Mouse (Mus musculus): ENCODE results near the gene Cabp4.
A peak's percentile ranks its signal among the peaks of the same experiment; 100 is the strongest.

Cabp4 gene

GRCm38 (mm10) chr19:4164721-4165120 lies 20.9 kb upstream of the Cabp4 start:
- DNase-seq (ENCODE audit: extremely low spot score, low spot score), result no peak

- DNase-seq (ENCODE audit: extremely low spot score, low spot score), result no peak
Observed at GRCm38 (mm10) chr19:4164100-4164499, 20.3 kb upstream of the Cabp4 start.

GRCm38 (mm10) chr19:4163543-4163887 lies 19.7 kb upstream of the Cabp4 start:
- no peak for DNase-seq (ENCODE audit: extremely low spot score, low spot score)

GRCm38 (mm10) chr19:4162646-4163542 lies 19.1 kb upstream of the Cabp4 start, which contains the start of gene Rps6kb2:
TSS of gene Rps6kb2 (minus strand) at chr19:4163354.
- DNase-seq (ENCODE audit: extremely low spot score, low spot score), result peak; percentile 95

GRCm38 (mm10) chr19:4159049-4159448 lies 15.2 kb upstream of the Cabp4 start:
- DNase-seq (ENCODE audit: extremely low spot score, low spot score), result no peak

GRCm38 (mm10) chr19:4156771-4157170 lies 12.9 kb upstream of the Cabp4 start:
- no peak for DNase-seq (ENCODE audit: extremely low spot score, low spot score)

- DNase-seq (ENCODE audit: extremely low spot score, low spot score), result no peak
Observed at GRCm38 (mm10) chr19:4156073-4156579, 12.3 kb upstream of the Cabp4 start.

- DNase-seq (ENCODE audit: extremely low spot score, low spot score), result no peak
Observed at GRCm38 (mm10) chr19:4155223-4156072, 11.6 kb upstream of the Cabp4 start.

GRCm38 (mm10) chr19:4154437-4155222 lies 10.8 kb upstream of the Cabp4 start:
- DNase-seq (ENCODE audit: extremely low spot score, low spot score), result no peak

GRCm38 (mm10) chr19:4153232-4153654 lies 9.4 kb upstream of the Cabp4 start, which contains the start of gene Ptprcap:
TSS of gene Ptprcap (plus strand) at chr19:4153604.
- no peak for DNase-seq (ENCODE audit: extremely low spot score, low spot score)

- no peak for DNase-seq (ENCODE audit: extremely low spot score, low spot score)
Observed at GRCm38 (mm10) chr19:4152445-4153231, 8.8 kb upstream of the Cabp4 start.

- DNase-seq (ENCODE audit: extremely low spot score, low spot score), result no peak
Observed at GRCm38 (mm10) chr19:4151898-4152297, 8.1 kb upstream of the Cabp4 start.

- no peak for DNase-seq (ENCODE audit: extremely low spot score, low spot score)
Observed at GRCm38 (mm10) chr19:4151488-4151860, 7.6 kb upstream of the Cabp4 start.

- no peak for DNase-seq (ENCODE audit: extremely low spot score, low spot score)
Observed at GRCm38 (mm10) chr19:4150567-4151487, 7.0 kb upstream of the Cabp4 start.

- no peak for DNase-seq (ENCODE audit: extremely low spot score, low spot score)
Observed at GRCm38 (mm10) chr19:4149764-4150461, 6.1 kb upstream of the Cabp4 start.

- no peak for DNase-seq (ENCODE audit: extremely low spot score, low spot score)
Observed at GRCm38 (mm10) chr19:4149283-4149682, 5.5 kb upstream of the Cabp4 start.

GRCm38 (mm10) chr19:4148819-4149218 lies 5.0 kb upstream of the Cabp4 start:
- no peak for DNase-seq (ENCODE audit: extremely low spot score, low spot score)

- DNase-seq (ENCODE audit: extremely low spot score, low spot score), result peak; percentile 98
Observed at GRCm38 (mm10) chr19:4148491-4148806, 4.6 kb upstream of the Cabp4 start, which contains the start of gene Coro1b. TSS of gene Coro1b (plus strand) at chr19:4148619.
